Mouse (Mus musculus) retina, embryonic 14.5 days (tissue): ENCODE measurements around the gene Pogk.
A peak's percentile ranks its signal among the peaks of the same experiment; 100 is the strongest.

ENCODE experiments used
- DNase-seq: peaks from one replicate; pipeline ENCODE4 v3.0.0-alpha.2; 2015; ENCODE audit warnings: low spot score

Pogk gene

GRCm38 (mm10) chr1:166409701-166410220 is at the start of gene Pogk:
Gene Pogk, minus strand, starts transcription at chr1:166409863.
- DNase-seq: peak; percentile 93

GRCm38 (mm10) chr1:166441992-166442391 is 32.3 kb upstream of the Pogk start:
- DNase-seq: no peak

GRCm38 (mm10) chr1:166439426-166439825 is 29.8 kb upstream of the Pogk start:
- no peak for DNase-seq

GRCm38 (mm10) chr1:166429809-166430431 is 20.3 kb upstream of the Pogk start:
- no peak for DNase-seq

GRCm38 (mm10) chr1:166429053-166429452 is 19.4 kb upstream of the Pogk start:
- DNase-seq: peak; percentile 64

GRCm38 (mm10) chr1:166412266-166412665 is 2.6 kb upstream of the Pogk start:
- DNase-seq: no peak

GRCm38 (mm10) chr1:166411541-166411940 is 1.9 kb upstream of the Pogk start:
- no peak for DNase-seq

GRCm38 (mm10) chr1:166409177-166409700 is 424 bp downstream of the Pogk start:
- peak; percentile 56 for DNase-seq

- DNase-seq: no peak
Measured at GRCm38 (mm10) chr1:166403846-166404245, 5.8 kb downstream of the Pogk start.

GRCm38 (mm10) chr1:166402003-166402402 is 7.7 kb downstream of the Pogk start:
- DNase-seq: no peak

GRCm38 (mm10) chr1:166401455-166401854 is 8.2 kb downstream of the Pogk start:
- DNase-seq: no peak

- DNase-seq: no peak
Measured at GRCm38 (mm10) chr1:166396381-166396780, 13.3 kb downstream of the Pogk start.

GRCm38 (mm10) chr1:166395661-166396060 is 14.0 kb downstream of the Pogk start:
- no peak for DNase-seq

GRCm38 (mm10) chr1:166394770-166395169 is 14.9 kb downstream of the Pogk start:
- no peak for DNase-seq

- DNase-seq: no peak
Measured at GRCm38 (mm10) chr1:166391671-166392070, 18.0 kb downstream of the Pogk start.

GRCm38 (mm10) chr1:166389406-166390125 is 20.1 kb downstream of the Pogk start:
- DNase-seq: no peak

GRCm38 (mm10) chr1:166388511-166388910 is 21.2 kb downstream of the Pogk start:
- no peak for DNase-seq

GRCm38 (mm10) chr1:166385431-166385830 is 24.2 kb downstream of the Pogk start:
- no peak for DNase-seq

GRCm38 (mm10) chr1:166384614-166385013 is 25.0 kb downstream of the Pogk start:
- DNase-seq: no peak

- DNase-seq: no peak
Measured at GRCm38 (mm10) chr1:166382626-166383025, 27.0 kb downstream of the Pogk start.

GRCm38 (mm10) chr1:166381821-166382220 is 27.8 kb downstream of the Pogk start:
- no peak for DNase-seq

GRCm38 (mm10) chr1:166381336-166381735 is 28.3 kb downstream of the Pogk start:
- no peak for DNase-seq

- DNase-seq: peak; percentile 62
Measured at GRCm38 (mm10) chr1:166379630-166380231, 29.9 kb downstream of the Pogk start.
